Mouse (Mus musculus) heart, adult 8-10 months (tissue): ENCODE data around the gene Zfp160. TPM values are rescaled to one million over a fixed set of nuclear protein-coding genes. Genes with fewer than 3 reads are reported as not detected.
A peak's percentile ranks its signal among the peaks of the same experiment; 100 is the strongest.
"Not testable (repeated sequence)": the region's sequence is repeated elsewhere in the genome, so short reads cannot be mapped to it uniquely, and the experiment has no call there.

ENCODE experiments used
- DNase-seq: peaks from one replicate; pipeline ENCODE4 v3.0.0; 2022; ENCODE audit warnings: low spot score
- total RNA-seq, 4 experiments: library from RNA; stranded (reverse); gene quantifications; 2 replicates each; pipeline ENCODE4 v1.2.4; 2022

Zfp160 gene
- total RNA-seq, result 10 to 100 TPM in 2 of 4 experiments, 1 to 10 TPM in 2; 6.8 to 10.6 (median 8.7) TPM

DNA sequence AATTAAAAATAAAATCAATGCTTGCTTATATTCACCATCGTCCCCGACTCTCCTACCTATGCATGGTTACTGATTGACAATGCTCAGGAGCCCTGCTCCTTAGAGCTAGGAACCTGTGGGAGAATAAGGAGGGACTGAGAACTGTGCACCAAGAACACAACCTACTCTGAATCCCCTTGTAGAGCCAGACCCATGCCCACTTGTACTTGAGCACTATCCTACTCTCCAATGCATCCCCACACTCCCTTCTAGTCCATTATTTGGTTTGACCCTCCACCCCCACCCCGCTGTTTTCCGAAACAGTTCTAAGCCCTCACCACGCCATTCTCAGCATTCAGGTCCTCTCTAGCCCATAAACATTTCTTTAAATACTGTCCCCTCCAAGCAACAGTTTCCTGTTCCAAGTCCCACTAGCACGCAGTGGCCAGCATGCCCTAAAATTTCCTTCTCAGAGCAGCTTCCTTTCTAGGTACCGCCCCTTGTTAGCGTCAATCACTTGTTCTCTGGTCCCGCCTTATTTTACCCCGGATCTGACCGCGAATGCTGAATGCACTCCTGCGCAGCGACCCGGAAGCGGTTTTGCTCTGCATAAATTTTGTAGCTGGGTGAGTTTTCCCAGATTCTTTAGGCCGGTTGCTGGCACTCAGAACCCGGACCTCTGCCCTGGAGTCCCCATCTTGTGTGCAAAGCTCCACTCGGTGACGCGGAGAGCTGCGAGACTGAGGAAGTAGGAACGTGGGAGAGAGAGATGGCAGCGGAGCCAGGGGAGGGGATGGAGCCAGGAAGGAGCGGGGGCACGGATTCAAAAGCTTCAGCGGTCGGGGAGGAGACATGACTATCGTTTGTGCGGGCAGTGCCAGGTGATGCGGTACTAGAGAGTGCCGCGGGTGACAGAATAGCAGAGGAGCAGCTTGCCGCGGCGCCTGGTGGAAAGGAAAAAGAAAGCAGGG is at the start of gene Zfp160:
Gene Zfp160, plus strand, starts transcription at position 522 of the 950 bp plus-strand sequence.
- peak; percentile 93 for DNase-seq

DNA sequence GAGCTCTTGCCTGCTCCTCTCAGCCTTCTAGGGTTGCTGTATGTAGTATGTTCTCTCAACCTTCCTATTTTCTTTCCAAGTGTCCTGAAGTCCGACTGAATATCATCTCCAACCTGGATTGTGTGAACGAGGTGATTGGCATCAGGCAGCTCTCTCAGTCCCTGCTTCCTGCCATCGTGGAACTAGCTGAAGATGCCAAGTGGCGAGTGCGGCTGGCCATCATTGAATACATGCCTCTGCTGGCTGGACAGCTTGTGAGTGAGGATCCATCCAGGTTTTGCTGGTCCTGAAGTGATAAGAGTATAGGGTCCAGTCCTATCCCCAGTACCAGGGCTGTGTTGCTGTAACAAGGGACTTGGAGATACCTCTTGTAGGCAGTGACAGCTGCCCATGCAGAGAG is 48.3 kb upstream of the Zfp160 start:
- DNase-seq, result no peak

DNA sequence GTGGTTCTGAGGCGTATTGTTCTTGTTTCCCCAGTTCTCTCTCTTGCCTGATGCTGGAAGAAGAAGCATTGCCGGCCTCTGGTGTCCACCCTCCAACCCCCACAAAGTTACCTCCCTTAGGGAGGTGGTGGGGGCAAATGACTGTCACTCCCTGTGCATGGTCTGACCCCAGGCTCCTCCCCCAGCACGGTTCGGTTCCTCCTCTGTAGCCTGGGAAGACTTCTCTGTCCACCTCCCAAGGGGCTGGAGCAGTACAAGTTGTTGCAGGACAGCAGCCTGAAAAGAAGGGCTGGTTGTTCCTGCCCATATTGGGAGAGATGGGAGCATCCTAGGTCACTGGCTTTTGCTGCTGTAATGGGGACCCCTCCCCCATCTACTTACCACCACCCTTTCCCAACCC is 43.3 kb upstream of the Zfp160 start:
- DNase-seq, result peak; percentile 40

DNA sequence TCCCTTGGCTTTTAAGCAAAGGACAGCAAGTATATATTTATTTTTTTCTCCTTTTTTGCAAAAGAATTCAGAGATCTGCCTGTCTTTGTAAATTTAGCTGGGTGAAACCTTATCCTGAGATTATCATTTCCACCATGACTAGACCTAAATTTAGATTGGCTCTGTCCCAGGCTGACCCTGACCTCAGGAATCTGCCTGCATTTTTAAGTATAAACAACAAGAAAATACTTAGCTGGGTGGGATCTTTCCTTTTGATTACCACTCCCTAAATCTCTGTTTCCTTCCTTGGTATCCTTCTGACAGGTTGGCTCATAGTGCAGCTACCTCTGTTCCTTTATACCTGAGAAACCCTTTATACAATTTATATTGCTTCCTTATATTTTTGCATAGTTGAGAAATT is 42.0 kb upstream of the Zfp160 start:
- DNase-seq, result no peak

DNA sequence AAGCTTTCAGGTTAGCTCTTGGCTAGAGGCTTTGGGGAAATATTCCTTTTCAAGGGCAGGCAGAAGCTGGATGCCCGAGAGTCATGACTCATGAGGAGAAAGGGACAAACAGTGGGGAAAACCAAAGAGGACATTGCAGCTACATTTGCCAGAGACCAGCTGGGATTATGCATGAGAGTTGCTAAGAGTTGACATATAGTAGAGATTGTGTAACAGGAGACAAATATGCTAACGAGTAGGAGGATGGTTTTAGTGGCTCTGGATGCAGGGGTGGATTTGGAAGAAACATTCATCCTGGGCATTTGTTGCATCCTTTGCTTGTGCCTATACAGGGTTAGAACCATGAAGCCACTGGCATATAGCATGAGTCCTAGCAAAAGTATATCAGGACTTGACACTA is 15.0 kb upstream of the Zfp160 start:
- no peak for DNase-seq

DNA sequence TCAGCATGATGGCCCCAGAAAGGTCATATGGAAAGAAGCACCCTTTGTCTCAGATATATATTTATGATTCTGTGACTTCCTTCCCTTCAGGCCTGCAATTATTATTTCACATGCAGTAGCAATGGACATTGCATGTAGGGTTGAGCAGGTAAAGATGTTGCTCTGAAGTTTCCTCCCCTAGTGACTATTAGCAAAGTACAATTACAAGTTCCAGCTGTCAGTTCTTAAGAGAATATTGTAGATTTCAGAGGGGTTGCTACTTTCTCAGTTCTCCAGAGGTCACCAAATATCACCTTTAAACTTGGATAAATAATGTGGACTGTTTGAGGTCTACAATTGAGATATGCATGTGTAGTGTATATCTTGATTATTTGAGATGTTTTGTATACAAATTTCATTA is 12.3 kb upstream of the Zfp160 start, which contains the start of gene Vmn1r233:
Gene Vmn1r233, minus strand, starts transcription at position 101 of the 400 bp plus-strand sequence.
- no peak for DNase-seq

DNA sequence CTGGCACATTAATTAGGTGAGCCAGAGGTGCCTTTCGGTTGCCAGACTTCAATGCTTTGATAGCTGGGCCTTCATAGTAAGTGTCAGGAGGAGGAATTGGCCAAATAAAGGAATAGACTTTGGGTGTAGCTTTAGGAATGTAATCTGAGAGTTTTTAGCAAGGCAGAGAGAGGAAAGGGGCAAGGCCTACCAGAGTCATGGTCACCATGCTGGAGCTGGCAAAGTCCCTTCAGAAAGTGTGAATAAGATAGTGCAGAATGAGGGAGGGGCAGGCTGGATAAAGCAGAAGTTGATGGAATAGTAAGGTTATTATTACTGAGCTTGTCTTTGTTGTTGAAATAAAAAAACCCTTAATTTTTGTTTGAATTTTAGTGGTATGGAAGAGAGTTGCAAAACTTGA is 1.0 kb downstream of the Zfp160 start:
- no peak for DNase-seq

DNA sequence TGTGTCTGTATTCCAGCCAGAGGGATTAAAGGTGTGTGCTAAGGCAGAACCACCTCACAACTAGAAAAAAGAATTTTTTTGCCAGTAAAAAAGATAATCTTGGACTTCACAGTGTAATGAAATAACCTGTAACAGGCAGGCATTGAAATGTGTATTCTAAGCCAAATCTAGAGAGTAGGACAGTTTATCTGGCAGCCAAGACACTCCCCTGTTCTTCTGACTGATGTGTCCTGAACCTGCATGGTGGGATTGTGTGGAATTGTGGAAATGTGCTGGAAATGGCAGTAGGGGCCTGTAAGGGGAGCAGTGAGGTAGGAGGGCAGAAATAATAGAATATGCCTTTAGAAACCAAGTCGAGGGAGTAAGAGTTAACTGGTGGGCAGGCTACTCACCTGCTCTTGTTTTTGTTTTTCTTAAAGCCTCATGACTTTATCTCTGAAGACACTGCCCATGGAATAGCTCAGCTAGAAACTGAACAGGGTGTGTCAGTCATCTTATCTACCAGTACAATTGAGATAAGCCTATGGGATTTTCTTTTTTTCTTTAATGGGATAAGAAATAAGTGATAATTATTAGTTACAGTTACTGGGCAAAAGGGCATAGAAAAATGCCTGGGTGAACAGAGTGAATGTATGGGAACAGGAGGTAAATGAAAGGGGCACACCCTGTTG is 9.8 kb downstream of the Zfp160 start:
- no peak for DNase-seq

DNA sequence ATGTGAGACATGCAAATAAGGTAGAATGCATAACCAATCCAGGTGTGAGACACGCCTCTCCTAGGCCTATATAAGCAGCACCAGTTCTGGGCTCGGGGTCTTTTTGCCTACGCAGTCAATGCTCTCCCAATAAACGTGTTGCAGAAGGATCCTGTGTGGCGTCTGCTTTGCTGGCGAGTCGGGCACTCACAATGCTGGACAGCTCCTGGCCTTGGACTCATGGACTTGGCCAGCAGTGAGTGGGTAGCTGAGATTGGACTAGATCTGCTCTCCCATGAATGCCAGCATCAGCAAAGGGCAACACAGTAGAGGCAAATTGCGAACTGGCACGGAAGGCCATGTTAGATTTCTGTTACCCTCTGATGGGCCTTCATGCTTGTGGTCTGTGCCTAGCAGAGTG is 39.3 kb downstream of the Zfp160 start:
- DNase-seq, result not testable (repeated sequence)

DNA sequence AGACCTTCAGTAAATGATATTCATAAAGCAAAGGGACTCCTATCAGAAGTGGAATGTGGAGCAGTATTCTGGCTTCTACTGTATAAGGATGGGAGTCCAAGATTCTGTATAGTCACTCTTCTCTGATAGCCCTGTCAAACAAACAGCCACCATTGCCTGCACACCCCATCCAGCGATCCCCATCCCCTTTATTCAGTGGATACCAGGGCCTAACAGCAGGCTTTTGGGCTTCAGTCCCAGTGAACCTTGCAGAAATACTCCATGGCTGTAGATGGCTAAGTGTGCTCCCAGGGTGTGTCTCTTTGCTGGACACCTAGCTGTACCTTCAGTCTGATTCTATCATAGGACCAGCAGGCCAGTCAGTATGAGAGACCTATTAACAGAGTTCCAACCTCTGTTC is 42.2 kb downstream of the Zfp160 start:
- DNase-seq, result no peak

DNA sequence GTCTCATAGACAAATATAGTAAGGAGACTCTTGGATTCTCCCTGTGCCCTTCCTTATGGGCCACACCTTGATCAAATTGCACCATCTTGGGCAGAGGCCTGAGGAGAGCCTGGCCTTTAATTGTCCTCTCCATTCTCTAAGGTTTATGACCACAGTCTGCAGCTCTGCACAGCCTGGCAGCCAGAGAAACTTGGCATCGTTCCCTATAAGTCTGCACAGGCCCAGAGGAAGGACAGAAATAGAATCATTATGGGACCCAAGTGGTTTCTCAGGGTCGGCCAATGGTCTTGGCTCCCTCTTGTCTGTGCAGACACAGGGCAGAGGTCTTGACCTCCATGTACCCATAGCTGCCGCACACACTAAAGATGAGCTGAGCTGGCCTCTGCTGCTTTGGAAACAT is 42.6 kb downstream of the Zfp160 start:
- not testable (repeated sequence) for DNase-seq

DNA sequence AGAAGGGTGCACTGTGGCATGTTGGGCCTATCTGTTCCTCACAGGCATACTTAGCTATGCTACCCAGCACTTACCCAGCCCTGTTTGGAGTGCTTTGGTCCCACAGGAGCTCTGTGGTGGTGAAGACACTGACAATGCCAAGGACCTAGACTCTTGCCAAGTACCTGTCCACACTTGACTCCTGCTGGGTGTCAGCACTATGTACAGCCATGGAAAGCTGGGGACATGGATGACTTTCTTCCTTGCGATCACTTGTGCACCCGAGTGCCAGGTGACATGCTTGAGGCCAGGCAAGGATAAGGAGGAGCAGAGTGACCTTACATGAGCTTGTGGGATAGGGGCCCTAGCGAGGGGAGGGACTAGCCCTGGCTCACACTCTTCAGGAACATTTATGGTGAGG is 43.2 kb downstream of the Zfp160 start:
- peak; percentile 3 for DNase-seq

DNA sequence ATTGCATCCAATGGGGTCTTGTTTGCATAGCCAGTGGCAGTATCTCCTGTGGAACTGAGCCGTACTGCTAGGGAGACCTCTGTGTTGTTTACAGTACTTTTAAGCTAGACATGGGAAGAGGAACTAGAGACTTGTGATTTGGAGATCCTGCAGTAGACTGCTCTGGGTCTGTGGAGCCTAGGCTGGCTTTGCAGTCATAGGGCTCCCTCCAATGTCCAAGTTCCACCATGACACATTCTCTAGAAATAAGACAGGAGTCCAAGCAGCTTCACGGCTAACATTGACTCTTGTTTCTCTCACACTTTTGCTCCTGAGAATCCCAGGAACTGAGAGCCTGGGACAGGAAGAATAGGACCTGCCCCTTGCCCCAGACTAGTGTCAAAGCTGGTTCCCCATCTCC is 44.6 kb downstream of the Zfp160 start:
- no peak for DNase-seq

DNA sequence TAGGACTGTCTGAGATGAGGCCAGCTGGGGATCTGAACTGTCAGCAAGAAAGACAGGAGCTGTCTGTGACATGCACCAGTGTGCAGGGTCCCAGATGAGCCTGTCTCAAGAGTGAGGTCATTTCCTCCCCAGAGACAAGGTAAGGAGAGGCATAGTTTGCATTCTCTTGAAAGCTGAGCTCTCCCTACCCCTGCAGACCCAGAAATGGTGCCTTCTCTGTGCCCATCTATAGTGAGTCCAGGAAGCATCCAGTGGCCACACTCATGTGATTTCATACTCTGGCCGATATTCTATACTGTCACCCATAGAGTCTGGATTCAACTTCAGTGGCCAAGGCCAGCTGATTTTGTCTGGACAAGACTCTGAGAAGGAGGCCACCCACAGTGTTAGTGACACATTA is 46.4 kb downstream of the Zfp160 start:
- not testable (repeated sequence) for DNase-seq

DNA sequence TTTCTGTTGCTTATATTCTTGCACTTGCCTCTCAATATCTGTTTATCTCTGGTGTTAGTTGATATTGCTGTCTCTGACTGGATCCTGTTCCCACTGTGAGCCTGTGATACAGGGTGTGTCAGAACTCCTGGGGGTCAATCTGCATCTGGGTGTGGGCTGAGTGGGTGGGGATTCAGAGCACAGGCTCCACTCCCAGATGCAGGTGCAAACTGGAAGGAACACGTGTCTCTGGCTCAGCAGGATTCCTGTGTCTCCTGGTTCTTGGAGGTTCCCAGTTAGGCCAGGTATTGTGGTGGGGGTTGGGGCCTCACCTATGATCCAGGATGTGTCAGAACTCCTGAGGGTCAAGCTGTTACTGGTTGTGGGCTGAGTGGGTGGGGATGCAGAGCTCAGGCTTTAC is 56.8 kb downstream of the Zfp160 start:
- no peak for DNase-seq

DNA sequence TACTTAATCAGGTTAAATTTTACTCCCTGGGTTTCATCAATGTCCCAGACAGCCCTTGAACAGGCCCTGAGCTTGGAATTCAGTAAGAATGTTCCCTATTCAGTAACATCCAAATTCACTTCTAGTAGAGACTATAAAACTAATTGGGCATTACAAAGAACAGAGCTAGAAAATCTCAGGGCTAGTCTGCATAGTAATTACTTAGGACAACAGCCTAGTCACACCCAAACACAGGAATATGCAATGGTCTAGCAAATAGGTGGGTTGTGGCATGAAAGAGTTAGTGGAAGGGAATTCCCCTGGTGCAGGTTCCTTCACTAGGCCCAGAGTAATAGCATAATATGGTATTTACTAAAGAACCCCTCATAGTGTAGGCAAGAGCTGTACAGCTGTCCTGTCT is 58.3 kb downstream of the Zfp160 start:
- DNase-seq, result no peak

DNA sequence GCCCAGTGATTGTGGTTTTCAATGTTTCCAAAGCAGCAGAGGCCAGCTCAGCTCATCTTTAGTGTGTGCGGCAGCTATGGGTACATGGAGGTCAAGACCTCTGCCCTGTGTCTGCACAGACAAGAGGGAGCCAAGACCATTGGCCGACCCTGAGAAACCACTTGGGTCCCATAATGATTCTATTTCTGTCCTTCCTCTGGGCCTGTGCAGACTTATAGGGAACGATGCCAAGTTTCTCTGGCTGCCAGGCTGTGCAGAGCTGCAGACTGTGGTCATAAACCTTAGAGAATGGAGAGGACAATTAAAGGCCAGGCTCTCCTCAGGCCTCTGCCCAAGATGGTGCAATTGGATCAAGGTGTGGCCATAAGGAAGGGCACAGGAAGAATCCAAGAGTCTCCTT is 60.7 kb downstream of the Zfp160 start:
- not testable (repeated sequence) for DNase-seq

DNA sequence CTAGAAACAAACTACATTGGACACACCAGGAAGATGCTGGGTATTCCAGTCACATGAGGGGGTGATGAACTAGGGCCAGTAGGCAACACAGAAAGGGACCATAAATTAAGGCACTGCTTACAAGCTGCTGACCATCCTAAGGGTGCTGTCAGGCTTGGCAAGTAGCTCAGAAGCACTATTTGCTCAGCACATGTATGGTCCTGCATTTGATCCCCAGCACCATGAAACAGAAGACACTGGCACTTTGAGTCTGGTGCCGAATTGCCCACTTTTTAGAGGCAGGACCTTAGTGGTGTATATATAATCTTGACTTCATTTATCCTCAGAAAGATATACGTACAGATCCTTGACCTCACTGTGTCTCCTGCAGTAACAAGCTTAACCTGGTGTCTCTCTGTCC is 62.3 kb downstream of the Zfp160 start:
- DNase-seq, result not testable (repeated sequence)

Other genes starting within 250 kb of the Zfp160 start
- not detected for gene Vmn1r228, start 222.7 kb upstream of the Zfp160 start, total RNA-seq
- gene Vmn1r229, start 197.3 kb upstream of the Zfp160 start, total RNA-seq, result not detected
- gene Vmn1r230, start 168.5 kb upstream of the Zfp160 start, total RNA-seq, result not detected
- not detected for gene Vmn1r231, start 103.8 kb upstream of the Zfp160 start, total RNA-seq
- gene Vmn1r232, start 89.2 kb upstream of the Zfp160 start, total RNA-seq, result not detected
- 100 to 1,000 TPM; 165 to 207 (median 192) TPM for gene Ppp2r1a, start 63.6 kb upstream of the Zfp160 start, total RNA-seq
- not detected for gene Vmn1r233, start 12.4 kb upstream of the Zfp160 start, total RNA-seq
- not detected for gene Vmn1r234, start 217.2 kb downstream of the Zfp160 start, total RNA-seq
- not detected for gene Vmn1r235, start 247.5 kb downstream of the Zfp160 start, total RNA-seq